Mouse (Mus musculus) midbrain, embryonic 14.5 days (tissue): ENCODE measurements at regions not wholly inside any gene's neighbourhood (a gene's known extent, or its start where the extent isn't known, plus 50 kb on each side); places are given as distances from the start of the nearest gene placed in this dataset.

ENCODE experiments used
- ATAC-seq: fragments of 200-750 bp; cut with Nextera tagmentation; 2 replicates; pipeline ENCODE4 v1.8.0; 2017; ENCODE audit warnings: moderate number of reproducible peaks, moderate library complexity; ENCODE audit not compliant: low FRiP score, low TSS enrichment
- DNase-seq: peaks from one replicate; pipeline ENCODE4 v3.0.0-alpha.2; 2015
- H3K27ac ChIP-seq: fragments of 300-500 bp; sonication (generic); replicated peaks from 2 replicates; pipeline ENCODE4 v1.5.1; 2014; ENCODE audit warnings: mild to moderate bottlenecking, low read depth, low read length, moderate library complexity
- H3K27me3 ChIP-seq: fragments of 300-500 bp; sonication (generic); 2 replicates; pipeline ENCODE4 v1.6.1; 2014; ENCODE audit warnings: low read length, control low read depth, mixed read lengths; ENCODE audit not compliant: control insufficient read depth, insufficient read depth
- H3K36me3 ChIP-seq: fragments of 300-500 bp; sonication (generic); 2 replicates; pipeline ENCODE4 v1.6.1; 2014; ENCODE audit warnings: low read length, control low read depth; ENCODE audit not compliant: control insufficient read depth, insufficient read depth
- H3K4me1 ChIP-seq: fragments of 300-500 bp; sonication (generic); 2 replicates; pipeline ENCODE4 v1.6.1; 2014; ENCODE audit warnings: mild to moderate bottlenecking, antibody characterized with exemption, low read length, control low read depth; ENCODE audit not compliant: control insufficient read depth, insufficient read depth
- H3K4me2 ChIP-seq: fragments of 300-500 bp; sonication (generic); 2 replicates; pipeline ENCODE4 v1.6.1; 2014; ENCODE audit warnings: mild to moderate bottlenecking, low read length, moderate library complexity
- H3K4me3 ChIP-seq: fragments of 300-500 bp; sonication (generic); replicated peaks from 2 replicates; pipeline ENCODE4 v1.5.1; 2014; ENCODE audit warnings: low read depth, low read length
- H3K9ac ChIP-seq: fragments of 300-500 bp; sonication (generic); replicated peaks from 2 replicates; pipeline ENCODE4 v1.6.1; 2014; ENCODE audit warnings: mild to moderate bottlenecking, low read length, moderate library complexity
- H3K9me3 ChIP-seq: fragments of 300-500 bp; sonication (generic); 2 replicates; pipeline ENCODE4 v1.6.1; 2016; ENCODE audit warnings: low read length, control low read depth, mixed read lengths; ENCODE audit not compliant: control insufficient read depth
- WGBS: fragments of 180-500 bp; shearing (Covaris S2); extraction: QIAGEN DNeasy Blood & Tissue Kit; methylation state at CpG from one replicate; pipeline ENCODE4 v1.1.7; 2014; 5-methylcytosine and 5-hydroxymethylcytosine counted together

GRCm38 (mm10) chr11:57583636-57584277 is 61.5 kb upstream of the Galnt10 start:
- no peak for DNase-seq
- WGBS, result 14% methylated on average over 7 of the region's 7 CpGs

GRCm38 (mm10) chr11:57585646-57586045 is 59.6 kb upstream of the Galnt10 start:
- H3K4me2 ChIP-seq, result no peak overlapping the region
- H3K4me1 ChIP-seq, result peaks cover 34% of the 10 kb centered on the region
- no peak for ATAC-seq
- no peaks in the 10 kb centered on the region; the same call in 1 of the 2 replicates for H3K9me3 ChIP-seq
- DNase-seq, result no peak
- no peaks in the 10 kb centered on the region for H3K27me3 ChIP-seq
- no peaks in the 10 kb centered on the region for H3K36me3 ChIP-seq
- H3K27ac ChIP-seq, result no peak overlapping the region
- H3K4me3 ChIP-seq, result no peak overlapping the region
- WGBS, result 89% methylated on average over 3 of the region's 3 CpGs
- no peak overlapping the region for H3K9ac ChIP-seq

More at GRCm38 (mm10) chr11:57583636-57584277, 61.5 kb upstream of the Galnt10 start:
- peaks cover 34% of the 10 kb centered on the region for H3K4me1 ChIP-seq
- no peak overlapping the region for H3K4me3 ChIP-seq
- no peaks in the 10 kb centered on the region for H3K36me3 ChIP-seq
- no peaks in the 10 kb centered on the region; the same call in 1 of the 2 replicates for H3K9me3 ChIP-seq
- H3K27me3 ChIP-seq, result no peaks in the 10 kb centered on the region
- H3K9ac ChIP-seq, result no peak overlapping the region
- peak overlapping the region; percentile 15; the same call in 1 of the 2 replicates for H3K27ac ChIP-seq
- no peak for ATAC-seq
- peak overlapping the region; percentile 6; the same call in 1 of the 2 replicates for H3K4me2 ChIP-seq

DNA sequence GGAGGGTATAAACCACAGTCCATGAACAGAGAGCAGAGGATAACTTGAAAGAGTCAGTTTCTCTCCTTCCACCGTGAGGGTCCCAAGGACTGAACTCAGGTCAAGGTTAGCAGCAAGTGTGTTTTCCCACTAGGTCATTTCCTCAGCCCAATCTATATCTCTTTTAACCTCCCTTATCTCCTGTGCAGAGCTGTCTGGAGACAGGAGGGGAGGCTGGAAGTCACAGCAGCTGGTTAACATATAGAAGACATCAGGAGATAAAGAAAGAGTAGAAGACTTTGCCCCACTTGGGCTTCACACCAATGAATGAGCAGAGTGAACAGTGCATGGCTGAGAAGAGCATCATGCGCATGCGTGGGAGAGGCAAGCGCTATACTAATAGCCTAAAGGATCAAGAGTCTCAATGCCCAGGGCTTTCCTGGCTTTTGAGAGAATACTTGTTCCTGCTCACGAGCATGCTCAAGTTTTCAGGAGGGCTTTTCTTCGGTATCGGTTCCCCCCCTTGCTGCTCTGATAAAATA is 53.0 kb upstream of the Galnt10 start:
- ATAC-seq (no peak), DNase-seq (no peak)
- Histone ChIP-seq H3K36me3 (no peaks in the 10 kb centered on the region), H3K4me3 (no peak overlapping the region), H3K9ac (no peak overlapping the region), H3K9me3 (no peaks in the 10 kb centered on the region), H3K27me3 (no peaks in the 10 kb centered on the region), H3K4me2 (no peak overlapping the region), H3K4me1 (peaks cover 11% of the 10 kb centered on the region), H3K27ac (no peak overlapping the region)
- 94% methylated on average over 7 of the region's 7 CpGs for WGBS
